Mouse (Mus musculus) thymus, adult 2 months (tissue): ENCODE data around the gene Ryr2.

Experiments used
- CTCF ChIP-seq: fragments of 200-500 bp; IDR thresholded peaks from 2 replicates; pipeline ENCODE4 v1.5.1; 2012; ENCODE audit warnings: mild to moderate bottlenecking, control low read depth, low read length, moderate library complexity, borderline replicate concordance; ENCODE audit not compliant: control insufficient read depth, poor library complexity, insufficient read depth; ENCODE audit errors: extremely low read depth
- POLR2A ChIP-seq: fragments of 200-500 bp; IDR thresholded peaks from 2 replicates; pipeline ENCODE4 v1.6.1; 2012; ENCODE audit warnings: mild to moderate bottlenecking, low read length, control low read depth, moderate library complexity; ENCODE audit not compliant: control insufficient read depth, poor library complexity, insufficient read depth; ENCODE audit errors: extremely low read depth

- TF ChIP-seq CTCF (no peak), POLR2A (no peak)
Measured at GRCm38 (mm10) chr13:11763925-11764324, 342.8 kb downstream of the Ryr2 start.
